Mouse (Mus musculus): ENCODE data around the gene Itga2b. TPM values are rescaled to one million over a fixed set of nuclear protein-coding genes. Genes with fewer than 3 reads are reported as not detected.
A peak's percentile ranks its signal among the peaks of the same experiment; 100 is the strongest.

The Itga2b gene
- total RNA-seq, 2 experiments from 2014 or later = 2.3 to 2.7 TPM

- DNase-seq (ENCODE audit: low spot score in 2 of 2) = no peak
These were observed 8.2 kb downstream of the Itga2b start for GRCm38 (mm10) chr11:102461764-102462163.

DNA sequence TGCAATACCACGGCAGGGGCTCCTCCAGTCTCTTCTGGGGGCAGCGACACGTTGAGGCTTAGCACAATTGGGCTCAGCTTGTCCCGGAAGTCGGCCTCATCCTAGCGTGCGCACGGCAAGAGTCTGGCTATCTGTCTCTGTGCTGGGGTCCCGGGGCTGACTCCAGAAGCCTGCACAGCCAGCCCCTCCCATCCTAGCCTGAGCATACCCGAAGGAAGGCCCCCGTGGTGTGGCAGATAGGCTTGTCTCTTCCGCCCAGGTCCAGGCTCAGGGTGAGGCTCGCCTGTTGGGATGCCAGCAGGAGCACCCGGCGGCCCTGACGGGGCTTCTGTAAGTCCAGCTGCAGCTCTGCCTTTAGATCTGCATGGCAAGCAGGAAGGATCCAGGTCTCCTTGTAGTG, 9.4 kb downstream of the Itga2b start:
- no peak for DNase-seq (ENCODE audit: low spot score in 2 of 2)

DNA sequence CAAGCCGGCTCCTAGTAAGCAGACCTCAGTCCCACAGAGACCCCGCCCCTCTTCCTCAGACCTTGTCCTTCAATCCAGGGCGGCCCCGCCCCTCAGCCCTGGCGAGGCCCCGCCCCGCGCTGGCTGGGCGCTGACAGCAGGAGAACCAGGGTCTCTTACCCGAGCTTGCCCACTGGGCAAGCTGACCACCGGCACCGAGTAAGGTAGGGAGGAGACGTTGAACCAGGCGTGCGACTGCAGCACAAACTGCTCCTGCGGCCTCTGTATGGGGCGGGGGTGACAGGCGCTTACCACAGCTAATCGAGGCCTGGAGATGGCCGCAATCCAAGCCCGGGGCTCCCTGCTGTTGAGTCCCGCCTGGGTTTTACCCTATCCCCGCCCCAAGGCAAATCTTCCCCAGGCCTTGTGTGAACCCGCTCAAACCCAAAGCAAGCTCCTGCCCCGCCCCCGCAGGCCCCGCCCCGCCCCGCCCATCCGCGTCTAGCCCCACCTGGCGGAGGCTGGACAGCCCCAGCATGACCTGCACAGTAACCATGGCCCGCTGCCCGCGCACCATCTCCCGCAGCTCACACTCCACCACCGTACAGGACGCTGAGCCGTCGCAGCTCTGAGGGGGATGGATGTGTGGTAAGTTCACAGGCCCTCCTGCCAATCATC, 14.1 kb downstream of the Itga2b start:
- peak; percentile 42 to 57 for DNase-seq (ENCODE audit: low spot score in 2 of 2)

DNA sequence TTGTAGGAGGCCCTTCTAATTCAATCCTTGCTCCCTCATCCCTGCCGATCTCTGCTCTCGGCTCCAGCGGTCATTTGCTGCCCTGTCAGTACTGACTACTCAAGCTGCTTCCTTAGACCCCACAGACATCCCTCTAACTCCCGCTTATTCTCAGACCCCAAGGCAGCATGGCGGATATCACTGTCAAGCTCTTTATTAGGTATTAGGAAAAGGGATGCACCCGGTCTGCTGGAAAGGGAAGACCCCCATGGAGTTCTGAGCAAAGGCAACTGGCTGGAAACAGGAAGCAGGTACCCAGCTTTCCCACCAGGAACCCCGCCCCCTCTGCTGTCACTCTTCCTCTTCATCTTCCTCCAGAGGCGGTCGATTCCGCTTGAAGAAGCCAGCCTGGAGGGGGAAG, 16.8 kb downstream of the Itga2b start:
- no peak for DNase-seq (ENCODE audit: low spot score in 2 of 2)

GRCm38 (mm10) chr11:102449043-102450008, 20.6 kb downstream of the Itga2b start:
- no peak for DNase-seq (ENCODE audit: low spot score in 2 of 2)

- peak in 1 of 2 experiments; percentile 48 for DNase-seq (ENCODE audit: low spot score in 2 of 2)
These were observed 21.6 kb downstream of the Itga2b start for GRCm38 (mm10) chr11:102448327-102448726.

DNA sequence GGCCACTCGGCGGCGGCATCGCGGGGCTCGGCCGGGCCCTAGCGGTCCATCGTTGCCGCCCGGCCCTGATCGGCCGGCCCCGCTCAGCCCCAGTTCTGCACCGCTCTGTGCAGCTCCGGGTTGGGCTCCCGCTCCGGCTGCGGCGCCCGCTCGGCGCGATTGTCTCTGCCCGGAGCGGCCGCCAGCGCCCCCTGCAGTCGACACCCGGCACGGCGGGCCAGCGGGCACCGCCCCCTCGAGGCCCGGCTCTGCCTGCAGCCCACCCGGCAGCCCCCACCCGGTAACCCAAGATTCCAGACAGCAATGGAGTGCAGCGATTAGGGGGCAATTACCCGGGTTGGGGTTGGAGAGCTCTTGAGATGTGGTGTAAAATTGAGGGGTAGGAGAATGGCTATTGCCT, 22.4 kb downstream of the Itga2b start, which contains the start of gene Fam171a2:
Fam171a2 (minus strand) TSS at position 186 of the 400 bp plus-strand sequence.
- peak; percentile 79 to 83 for DNase-seq (ENCODE audit: low spot score in 2 of 2)

- DNase-seq (ENCODE audit: low spot score in 2 of 2) = peak; percentile 48 to 49
These were observed 23.1 kb downstream of the Itga2b start for GRCm38 (mm10) chr11:102446581-102447461.

- peak in 1 of 2 experiments; percentile 57 for DNase-seq (ENCODE audit: low spot score in 2 of 2)
These were observed 24.0 kb downstream of the Itga2b start for GRCm38 (mm10) chr11:102445891-102446361.

- no peak for DNase-seq (ENCODE audit: low spot score in 2 of 2)
These were observed 24.5 kb downstream of the Itga2b start for GRCm38 (mm10) chr11:102445264-102445890.

DNA sequence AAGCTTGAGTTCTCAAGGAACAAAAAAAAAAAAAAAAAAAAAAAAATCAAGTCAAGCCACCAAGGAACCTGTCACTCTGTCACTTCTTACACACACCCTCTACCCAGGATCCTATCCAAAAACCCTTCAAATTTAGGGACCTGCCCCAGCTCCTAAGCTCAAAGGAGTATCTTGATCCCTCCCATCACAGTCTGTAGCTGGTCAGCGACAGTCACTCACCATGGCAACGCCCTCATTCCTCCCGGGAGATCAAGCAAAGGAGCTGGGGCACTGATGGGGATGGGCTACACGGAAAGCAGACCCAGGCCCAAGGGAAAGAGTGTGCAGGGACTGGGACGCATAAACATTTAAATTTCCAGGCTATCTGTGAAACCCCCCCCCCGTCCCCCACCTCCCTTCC, 25.1 kb downstream of the Itga2b start:
- DNase-seq (ENCODE audit: low spot score in 2 of 2) = no peak

DNA sequence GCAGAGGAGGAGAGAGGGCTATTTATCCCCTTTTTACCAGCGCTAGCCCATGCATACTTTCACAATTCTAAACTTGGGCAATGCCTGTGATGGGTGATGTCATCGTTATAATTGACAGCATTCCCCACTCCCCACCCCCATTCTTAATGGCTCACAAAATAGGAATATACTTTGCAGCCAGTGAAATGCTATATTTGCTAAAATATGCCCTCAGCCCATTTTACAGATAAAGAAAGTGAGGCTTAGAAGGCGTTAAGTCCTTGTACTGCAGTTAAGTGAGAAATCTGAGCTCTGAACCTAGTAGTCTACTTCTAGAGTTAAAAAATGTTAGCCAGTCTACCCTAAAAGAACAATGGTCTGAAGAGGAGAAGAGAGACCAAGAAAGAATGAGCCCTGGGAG, 25.6 kb downstream of the Itga2b start:
- DNase-seq (ENCODE audit: low spot score in 2 of 2) = no peak

GRCm38 (mm10) chr11:102443740-102444139, 26.2 kb downstream of the Itga2b start:
- no peak for DNase-seq (ENCODE audit: low spot score in 2 of 2)

DNA sequence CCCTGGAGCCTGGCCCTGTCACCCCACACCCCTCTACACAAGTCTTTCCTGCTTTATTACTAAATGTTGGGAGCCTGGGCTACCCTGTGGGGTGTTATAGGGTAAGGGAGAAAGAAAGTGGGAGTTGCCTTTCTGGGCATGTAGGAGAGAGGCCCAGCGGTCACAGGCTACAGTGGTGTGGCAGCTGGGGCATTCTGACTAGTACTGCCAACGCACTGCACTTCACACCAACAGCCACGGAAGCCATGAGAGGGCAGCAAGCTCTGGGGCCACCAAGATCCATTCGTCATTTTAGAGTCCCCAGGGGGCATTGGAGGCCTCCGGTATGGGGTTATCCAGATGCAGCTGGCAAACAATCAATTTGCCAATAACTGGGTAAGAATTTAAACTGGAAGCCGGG, 27.8 kb downstream of the Itga2b start:
- no peak for DNase-seq (ENCODE audit: low spot score in 2 of 2)

GRCm38 (mm10) chr11:102441434-102441833, 28.5 kb downstream of the Itga2b start:
- DNase-seq (ENCODE audit: low spot score in 2 of 2) = no peak

- DNase-seq (ENCODE audit: low spot score in 2 of 2) = no peak
These were observed 29.7 kb downstream of the Itga2b start for GRCm38 (mm10) chr11:102440255-102440654.

DNA sequence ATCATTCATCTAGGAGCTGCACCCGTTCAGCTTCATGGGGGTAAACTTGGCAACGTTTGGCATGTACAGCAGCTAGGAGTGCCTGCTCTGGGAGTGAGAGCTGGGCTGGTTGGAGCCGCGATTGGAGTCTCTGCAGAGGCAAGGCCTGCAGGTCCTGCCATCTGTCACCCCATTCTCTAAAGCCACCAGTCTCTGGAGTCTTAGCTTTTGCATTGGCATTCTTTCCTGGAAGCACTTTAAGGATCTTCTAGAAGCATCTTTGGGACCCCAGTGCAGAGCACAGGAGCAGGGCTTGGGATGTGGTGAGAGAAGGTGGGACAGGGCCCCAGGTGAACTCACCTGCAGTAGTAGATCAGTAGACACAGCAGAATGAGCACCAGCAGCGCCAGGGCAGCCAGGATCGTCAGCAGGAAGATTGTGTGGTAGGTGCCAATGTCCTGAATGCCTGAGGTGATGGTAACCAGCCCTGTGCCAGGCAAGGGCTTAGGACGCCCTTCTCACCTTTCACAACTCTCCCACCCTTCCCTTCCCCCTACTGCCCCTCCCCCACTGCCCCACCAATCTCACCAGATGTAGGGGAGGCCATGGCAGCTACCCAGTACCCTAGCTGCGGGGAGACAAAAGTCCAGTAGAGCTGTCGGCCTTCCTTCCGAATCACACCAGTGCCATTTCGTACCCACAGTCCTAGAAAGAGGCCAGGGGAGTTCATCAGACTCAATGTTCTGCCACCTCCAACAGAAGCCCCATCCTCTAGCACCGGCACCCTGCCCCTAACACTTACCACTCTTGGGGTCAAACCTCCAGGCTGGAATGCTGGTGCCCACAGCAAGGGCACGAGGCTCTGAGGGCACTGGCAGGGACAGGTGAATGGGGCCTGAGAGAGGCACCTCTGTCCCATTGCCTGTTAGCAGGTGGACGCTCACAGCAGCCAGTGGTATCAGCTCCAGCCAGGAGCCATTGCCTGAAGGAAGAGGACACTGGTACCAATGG, 30.5 kb downstream of the Itga2b start:
- peak in 1 of 2 experiments; percentile 41 for DNase-seq (ENCODE audit: low spot score in 2 of 2)

GRCm38 (mm10) chr11:102438212-102439092, 31.5 kb downstream of the Itga2b start:
- peak; percentile 86 to 89 for DNase-seq (ENCODE audit: low spot score in 2 of 2)

Data from layer of hippocampus, postnatal 14 days (tissue).